Mouse (Mus musculus) lung, adult 2 months (tissue): ENCODE measurements around the gene Dram1.

Source experiments
- CTCF ChIP-seq: fragments of 200-500 bp; IDR thresholded peaks from 2 replicates; pipeline ENCODE4 v1.5.1; 2011; ENCODE audit warnings: mild to moderate bottlenecking, low read length, control low read depth; ENCODE audit not compliant: insufficient read depth
- POLR2A ChIP-seq: fragments of 200-500 bp; IDR thresholded peaks from 2 replicates; pipeline ENCODE4 v1.6.1; 2011; ENCODE audit warnings: low read depth, mild to moderate bottlenecking, control low read depth, low read length, borderline replicate concordance; ENCODE audit errors: extremely low read depth

DNA sequence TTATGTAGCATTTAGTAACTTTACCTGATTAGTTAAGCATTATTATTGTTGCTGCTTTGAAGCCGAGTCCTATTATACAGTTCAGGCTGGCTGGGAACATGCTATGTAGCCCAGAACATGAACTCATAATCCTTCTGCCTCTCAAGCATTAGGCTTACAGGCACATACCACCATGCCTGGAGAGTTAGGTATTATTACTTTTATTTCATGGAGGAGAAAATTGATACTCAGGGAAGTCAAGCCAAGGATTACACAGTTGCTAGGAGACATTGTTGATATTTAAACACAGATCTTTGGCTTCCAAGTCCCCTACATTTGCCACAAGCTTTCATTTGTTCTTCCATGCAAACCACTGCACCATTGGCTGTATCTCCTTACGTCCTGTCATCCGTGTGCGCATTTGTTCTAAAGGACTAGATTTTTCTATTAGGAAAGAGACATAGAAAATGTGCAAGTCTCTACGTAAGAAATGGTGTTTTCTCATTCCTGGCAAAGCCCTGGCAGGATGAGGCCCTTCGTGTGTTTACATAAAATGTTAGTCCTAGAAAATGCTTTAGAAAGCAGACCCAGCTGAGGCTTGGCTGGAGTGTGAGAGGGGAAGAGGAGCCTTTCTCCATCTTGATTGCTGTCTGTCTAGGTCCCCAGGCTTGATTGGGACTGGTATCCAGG lies 76.9 kb downstream of the Dram1 start:
- TF ChIP-seq CTCF (no peak), POLR2A (no peak)
